Mouse (Mus musculus): ENCODE results near the gene Egfl8. TPM values are rescaled to one million over a fixed set of nuclear protein-coding genes. Genes with fewer than 3 reads are reported as not detected.

The Egfl8 gene
- polyA plus RNA-seq, 2 experiments = 0.10 to 0.39 TPM

GRCm38 (mm10) chr17:34626773-34627092 lies 11.0 kb upstream of the Egfl8 start:
- H3K27me3 ChIP-seq (ENCODE audit: control insufficient read depth, insufficient read depth, low read length) = peaks cover 38% of the 10 kb centered on the region
- 0 out of 2 replicates have a peak overlapping the region, but pooled peaks have one; percentile 23 for H3K27ac ChIP-seq
- peak overlapping the region; percentile 68 for H3K9ac ChIP-seq (replicated peaks)
- H3K9me3 ChIP-seq (ENCODE audit: control insufficient read depth, low read length) = no peaks in the 10 kb centered on the region
- peak overlapping the region; percentile 88 for H3K4me2 ChIP-seq (ENCODE audit: low read depth)
- peak; percentile 70 for TF ChIP-seq CTCF (IDR thresholded peaks at IDR 0.05; ENCODE audit: low read depth)
- no peak for TF ChIP-seq EP300 (IDR thresholded peaks at IDR 0.05; ENCODE audit: low read depth)
- peak overlapping the region; percentile 74 to 84 for H3K4me3 ChIP-seq (ENCODE audit: insufficient read depth in 1 of 2, low read depth in 2 of 2, low read length in 2 of 2)
- peaks cover 4 to 9% of the 10 kb centered on the region in 2 experiments for H3K4me1 ChIP-seq (replicated peaks; ENCODE audit: control insufficient read depth in 2 of 2, insufficient read depth in 2 of 2, low read length in 1 of 2)
- WGBS (ENCODE audit: insufficient replicate concordance) = under 1% methylated on average over 18 of the region's 18 CpGs
- ATAC-seq (ENCODE audit: insufficient read depth) = peak; percentile 36; the same call in 1 of the 2 replicates
- no peak for DNase-seq (ENCODE audit: low read depth in 3 of 3, low spot score in 3 of 3)
- H3K36me3 ChIP-seq (replicated peaks; ENCODE audit: control insufficient read depth, insufficient read depth, low read depth) = no peaks in the 10 kb centered on the region

GRCm38 (mm10) chr17:34626062-34626772 lies 10.4 kb upstream of the Egfl8 start:
- peak overlapping the region; percentile 74 to 84 for H3K4me3 ChIP-seq (ENCODE audit: insufficient read depth in 1 of 2, low read depth in 2 of 2, low read length in 2 of 2)
- H3K9ac ChIP-seq (replicated peaks) = peak overlapping the region; percentile 68
- no peak for ATAC-seq (ENCODE audit: insufficient read depth)
- peak overlapping the region; percentile 88 for H3K4me2 ChIP-seq (ENCODE audit: low read depth)
- no peaks in the 10 kb centered on the region for H3K9me3 ChIP-seq (ENCODE audit: control insufficient read depth, low read length)
- H3K36me3 ChIP-seq (replicated peaks; ENCODE audit: control insufficient read depth, insufficient read depth, low read depth) = no peaks in the 10 kb centered on the region
- no peak overlapping the region for H3K27ac ChIP-seq
- 46% methylated on average over 16 of the region's 16 CpGs for WGBS (ENCODE audit: insufficient replicate concordance)
- TF ChIP-seq EP300 (IDR thresholded peaks at IDR 0.05; ENCODE audit: low read depth) (no peak), CTCF (IDR thresholded peaks at IDR 0.05; ENCODE audit: low read depth) (no peak)
- DNase-seq (ENCODE audit: low read depth in 3 of 3, low spot score in 3 of 3) = no peak
- H3K27me3 ChIP-seq (ENCODE audit: control insufficient read depth, insufficient read depth, low read length) = peaks cover 33% of the 10 kb centered on the region
- H3K4me1 ChIP-seq (replicated peaks; ENCODE audit: control insufficient read depth in 2 of 2, insufficient read depth in 2 of 2, low read length in 1 of 2) = peaks cover 4 to 9% of the 10 kb centered on the region in 2 experiments

GRCm38 (mm10) chr17:34624981-34625380 lies 9.2 kb upstream of the Egfl8 start:
- Histone ChIP-seq H3K27ac (no peak overlapping the region), H3K4me1 (replicated peaks; ENCODE audit: control insufficient read depth in 2 of 2, insufficient read depth in 2 of 2, low read length in 1 of 2) (peaks cover 4 to 9% of the 10 kb centered on the region in 2 experiments), H3K27me3 (ENCODE audit: control insufficient read depth, insufficient read depth, low read length) (peaks cover 21% of the 10 kb centered on the region), H3K9me3 (ENCODE audit: control insufficient read depth, low read length) (no peaks in the 10 kb centered on the region), H3K4me2 (ENCODE audit: low read depth) (no peak overlapping the region), H3K36me3 (replicated peaks; ENCODE audit: control insufficient read depth, insufficient read depth, low read depth) (no peaks in the 10 kb centered on the region; the same call in 1 of the 2 replicates), H3K4me3 (ENCODE audit: insufficient read depth in 1 of 2, low read depth in 2 of 2, low read length in 2 of 2) (no peak overlapping the region), H3K9ac (replicated peaks) (no peak overlapping the region)
- ATAC-seq (ENCODE audit: insufficient read depth) (no peak), DNase-seq (ENCODE audit: low read depth in 3 of 3, low spot score in 3 of 3) (no peak)
- TF ChIP-seq CTCF (IDR thresholded peaks at IDR 0.05; ENCODE audit: low read depth) = no peak
- TF ChIP-seq EP300 (IDR thresholded peaks at IDR 0.05; ENCODE audit: low read depth) = no peak
- 88% methylated on average over 3 of the region's 3 CpGs for WGBS (ENCODE audit: insufficient replicate concordance)

- H3K9ac ChIP-seq (replicated peaks) = no peak overlapping the region
- H3K4me1 ChIP-seq (replicated peaks; ENCODE audit: control insufficient read depth in 2 of 2, insufficient read depth in 2 of 2, low read length in 1 of 2) = peaks cover 4 to 9% of the 10 kb centered on the region in 2 experiments
- H3K9me3 ChIP-seq (ENCODE audit: control insufficient read depth, low read length) = no peaks in the 10 kb centered on the region
- H3K36me3 ChIP-seq (replicated peaks; ENCODE audit: control insufficient read depth, insufficient read depth, low read depth) = no peaks in the 10 kb centered on the region; the same call in 1 of the 2 replicates
- peaks cover 3% of the 10 kb centered on the region for H3K27me3 ChIP-seq (ENCODE audit: control insufficient read depth, insufficient read depth, low read length)
- DNase-seq (ENCODE audit: low read depth in 3 of 3, low spot score in 3 of 3) (no peak), ATAC-seq (ENCODE audit: insufficient read depth) (no peak)
- H3K4me3 ChIP-seq (ENCODE audit: insufficient read depth in 1 of 2, low read depth in 2 of 2, low read length in 2 of 2) = no peak overlapping the region
- H3K27ac ChIP-seq = no peak overlapping the region
- WGBS (ENCODE audit: insufficient replicate concordance) = 75% methylated on average over 9 of the region's 9 CpGs
- no peak overlapping the region for H3K4me2 ChIP-seq (ENCODE audit: low read depth)
- TF ChIP-seq EP300 (IDR thresholded peaks at IDR 0.05; ENCODE audit: low read depth) (no peak), CTCF (IDR thresholded peaks at IDR 0.05; ENCODE audit: low read depth) (peak; percentile 38)
Observed at GRCm38 (mm10) chr17:34623161-34623560, 7.4 kb upstream of the Egfl8 start.

GRCm38 (mm10) chr17:34621006-34621405 lies 5.2 kb upstream of the Egfl8 start:
- Histone ChIP-seq H3K36me3 (replicated peaks; ENCODE audit: control insufficient read depth, insufficient read depth, low read depth) (no peaks in the 10 kb centered on the region; the same call in 1 of the 2 replicates), H3K9ac (replicated peaks) (no peak overlapping the region), H3K27ac (no peak overlapping the region), H3K27me3 (ENCODE audit: control insufficient read depth, insufficient read depth, low read length) (no peaks in the 10 kb centered on the region), H3K9me3 (ENCODE audit: control insufficient read depth, low read length) (no peaks in the 10 kb centered on the region), H3K4me1 (replicated peaks; ENCODE audit: control insufficient read depth in 2 of 2, insufficient read depth in 2 of 2, low read length in 1 of 2) (peaks cover 4% of the 10 kb centered on the region in 2 experiments; a peak in 3 of 4 replicates), H3K4me3 (ENCODE audit: insufficient read depth in 1 of 2, low read depth in 2 of 2, low read length in 2 of 2) (no peak overlapping the region), H3K4me2 (ENCODE audit: low read depth) (no peak overlapping the region)
- DNase-seq (ENCODE audit: low read depth in 3 of 3, low spot score in 3 of 3) (no peak), ATAC-seq (ENCODE audit: insufficient read depth) (no peak)
- no peak for TF ChIP-seq EP300 (IDR thresholded peaks at IDR 0.05; ENCODE audit: low read depth)
- no peak for TF ChIP-seq CTCF (IDR thresholded peaks at IDR 0.05; ENCODE audit: low read depth)
- WGBS (ENCODE audit: insufficient replicate concordance) = 78% methylated on average over 8 of the region's 8 CpGs

All from liver, embryonic 14.5 days (tissue).